In the genomic region with DNA sequence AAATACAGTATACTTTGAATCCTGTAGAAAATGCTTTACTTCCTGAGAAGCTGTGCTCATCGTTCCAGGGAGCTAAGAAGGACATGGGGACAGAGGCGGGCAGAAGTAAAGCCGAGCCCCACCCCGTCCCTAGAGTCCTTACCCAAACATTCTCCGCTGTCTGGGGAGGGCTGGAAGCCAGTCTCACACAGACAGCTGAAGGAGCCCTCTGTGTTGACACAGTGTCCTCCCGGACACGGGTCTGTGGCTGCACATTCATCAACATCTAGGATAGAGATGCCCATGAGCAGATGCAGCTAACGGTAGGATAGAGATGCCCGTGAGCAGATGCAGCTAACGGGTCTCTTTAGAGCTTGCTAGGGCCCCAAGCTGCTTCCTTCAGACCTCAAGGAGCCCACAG, we compare ENCODE assay signal across 11 mouse cellular contexts.
"Had no signal": no experiment of that assay in that cellular context is flagged by ENCODE, and none has a peak within 500 bp of the region (broad histone marks: within the 10 kb centered on the region; RNA-seq: fewer than 3 reads in every experiment).

No protein-coding gene starts in this region.

- H3K27me3 ChIP-seq: limb, embryonic 13.5 days had no signal

- H3K4me2 ChIP-seq: limb, embryonic 13.5 days; midbrain, embryonic 12.5 days had no signal

- H3K9ac ChIP-seq: limb, embryonic 13.5 days; liver, embryonic 14.5 days; midbrain, embryonic 12.5 days had no signal

- ATAC-seq: midbrain, embryonic 16.5 days had no signal

- H3K4me3 ChIP-seq: limb, embryonic 13.5 days; midbrain, embryonic 12.5 days had no signal

- H3K9me3 ChIP-seq: limb, embryonic 13.5 days; midbrain, embryonic 12.5 days had no signal

- DNase-seq: kidney, postnatal 10 days; layer of hippocampus, adult 9-11 months; layer of hippocampus, postnatal 36 days; lung, adult 18-20 months; right cerebral cortex, adult 18-20 months; right cerebral cortex, postnatal 25 days; thymus, postnatal 36 days had no signal

- H3K27ac ChIP-seq: limb, embryonic 13.5 days; liver, embryonic 14.5 days; midbrain, embryonic 12.5 days had no signal

- H3K36me3 ChIP-seq: limb, embryonic 13.5 days; midbrain, embryonic 12.5 days had no signal
